In genomic region chr8:10006156-10006985, GRCm38 (mm10) we compare ENCODE assay signal across 8 mouse cellular contexts. TPM values are rescaled to one million over a fixed set of nuclear protein-coding genes. Genes with fewer than 3 reads are reported as not detected.
A peak's percentile ranks its signal among the peaks of the same experiment; 100 is the strongest.
DNase-seq lines count a peak whose midpoint lies in the region; ATAC-seq lines count a peak whose summit lies in the region.

Tnfsf13b (plus strand) TSS chr8:10006467.

- peaks cover 11% of the 10 kb centered on the region for H3K4me1 ChIP-seq in limb, embryonic 10.5 days
- no peaks in the 10 kb centered on the region for H3K4me1 ChIP-seq in midbrain, embryonic 12.5 days

- DNase-seq in gastrocnemius, adult 18-20 months (ENCODE audit: low spot score): peak; percentile 15
- DNase-seq in gastrocnemius, postnatal 10 days: no peak
- DNase-seq in heart, postnatal 36 days: peak; percentile 18 to 22
- DNase-seq in limb, embryonic 10.5 days (ENCODE audit: low spot score): no peak
- DNase-seq in cerebellum, postnatal 4 days (ENCODE audit: low spot score in 2 of 2): no peak
- DNase-seq in embryo, embryonic 9.5 days (ENCODE audit: extremely low spot score): no peak

- peak; percentile 89 for ATAC-seq in common myeloid progenitor, adult 5-6 weeks (replicated peaks; ENCODE audit: low read depth, poor library complexity, severe bottlenecking)
- ATAC-seq in midbrain, embryonic 12.5 days (ENCODE audit: low FRiP score, low read depth): no peak

- WGBS in limb, embryonic 10.5 days: 68% methylated on average over 16 of the region's 16 CpGs
- WGBS in midbrain, embryonic 12.5 days: 73% methylated on average over 16 of the region's 16 CpGs

- peak within 1 kb of the TSS; percentile 48 for H3K9ac ChIP-seq in midbrain, embryonic 12.5 days (replicated peaks)

- peak within 1 kb of the TSS; percentile 71 for H3K4me2 ChIP-seq in midbrain, embryonic 12.5 days (replicated peaks)

- H3K4me3 ChIP-seq in limb, embryonic 10.5 days: peak within 1 kb of the TSS; percentile 57
- peak within 1 kb of the TSS; percentile 49 for H3K4me3 ChIP-seq in midbrain, embryonic 12.5 days

- no peaks in the 10 kb centered on the region for H3K36me3 ChIP-seq in limb, embryonic 10.5 days
- no peaks in the 10 kb centered on the region for H3K36me3 ChIP-seq in midbrain, embryonic 12.5 days

- H3K27ac ChIP-seq in limb, embryonic 10.5 days: no peak within 1 kb of the TSS
- H3K27ac ChIP-seq in midbrain, embryonic 12.5 days (replicated peaks): no peak within 1 kb of the TSS

- H3K27me3 ChIP-seq in limb, embryonic 10.5 days (ENCODE audit: low read depth, poor library complexity, severe bottlenecking): peaks cover 13% of the 10 kb centered on the region
- peaks cover 37% of the 10 kb centered on the region for H3K27me3 ChIP-seq in midbrain, embryonic 12.5 days

- intact Hi-C loops in heart, postnatal 36 days (cut with DNase I): no loop called here

- no peaks in the 10 kb centered on the region for H3K9me3 ChIP-seq in limb, embryonic 10.5 days (replicated peaks)
- H3K9me3 ChIP-seq in midbrain, embryonic 12.5 days: no peaks in the 10 kb centered on the region

RNA-seq across cellular contexts. Expression of gene Tnfsf13b, which starts in this region (rescaled TPM):
- total RNA-seq in gastrocnemius, adult 18-20 months (2021): 1 to 10 TPM in 1 of 2 experiments, under 1 TPM in 1; 0.76 to 1.0 TPM
- total RNA-seq in gastrocnemius, postnatal 10 days (2021): under 1 TPM; 0.54 to 0.88 TPM
- 0.68 TPM in 1 of 2 replicates, not detected in the other for total RNA-seq in common myeloid progenitor, adult 5-6 weeks (2017)
- total RNA-seq in heart, postnatal 36 days (2021): 1 to 10 TPM; 5.1 to 5.3 TPM
- not detected in 2 replicates for polyA plus RNA-seq in limb, embryonic 10.5 days (2016; fragmentation: Nextera tagmentation; extraction: Ambion mirVana)
- polyA plus RNA-seq in midbrain, embryonic 12.5 days (2016; fragmentation: Nextera tagmentation; extraction: Ambion mirVana): 0.22 TPM in 1 of 2 replicates, not detected in the other

Comparison
In these comparisons a context has a peak if more than half of its experiments do, and no peak if none do; other contexts are left out.
1. DNase-seq: peak in gastrocnemius, adult 18-20 months (single experiment) and heart, postnatal 36 days (2 of 2); none in gastrocnemius, postnatal 10 days (single experiment), limb, embryonic 10.5 days (single experiment), cerebellum, postnatal 4 days (0 of 2) and embryo, embryonic 9.5 days (single experiment).
2. Peak in ATAC-seq in common myeloid progenitor, adult 5-6 weeks; RNA of the gene not detected or under 1 TPM.